Mouse (Mus musculus): ENCODE measurements at regions not wholly inside any gene's neighbourhood (a gene's known extent, or its start where the extent isn't known, plus 50 kb on each side); places are given as distances from the start of the nearest gene placed in this dataset.

- ATAC-seq (no peak), DNase-seq (ENCODE audit: low spot score) (no peak)
- H3K27ac ChIP-seq (ENCODE audit: low read length) = no peak overlapping the region
- H3K9ac ChIP-seq (replicated peaks; ENCODE audit: low read depth) = no peak overlapping the region
- no peaks in the 10 kb centered on the region for H3K9me3 ChIP-seq (ENCODE audit: low read length)
- H3K36me3 ChIP-seq (ENCODE audit: insufficient read depth, low read length) = no peaks in the 10 kb centered on the region
- 67% methylated on average over 8 of the region's 8 CpGs for WGBS
- H3K4me1 ChIP-seq (ENCODE audit: insufficient read depth, low read depth, low read length) = no peaks in the 10 kb centered on the region; the same call in 1 of the 2 replicates
- no peak overlapping the region for H3K4me2 ChIP-seq (replicated peaks; ENCODE audit: low read depth, low read length)
- no peak for TF ChIP-seq EP300 (IDR thresholded peaks at IDR 0.05)
- TF ChIP-seq CTCF (IDR thresholded peaks at IDR 0.05) = no peak
- no peak overlapping the region for H3K4me3 ChIP-seq (ENCODE audit: low read depth, low read length)
- H3K27me3 ChIP-seq (replicated peaks; ENCODE audit: insufficient read depth, low read length) = no peaks in the 10 kb centered on the region
These were observed 414.8 kb downstream of the Klf5 start for GRCm38 (mm10) chr14:99713069-99713830.

GRCm38 (mm10) chr14:99733474-99734199 lies 435.1 kb downstream of the Klf5 start:
- Histone ChIP-seq H3K27ac (ENCODE audit: low read length) (no peak overlapping the region), H3K9ac (replicated peaks; ENCODE audit: low read depth) (no peak overlapping the region), H3K27me3 (replicated peaks; ENCODE audit: insufficient read depth, low read length) (no peaks in the 10 kb centered on the region), H3K4me3 (ENCODE audit: low read depth, low read length) (no peak overlapping the region), H3K4me2 (replicated peaks; ENCODE audit: low read depth, low read length) (no peak overlapping the region), H3K4me1 (ENCODE audit: insufficient read depth, low read depth, low read length) (no peaks in the 10 kb centered on the region), H3K36me3 (ENCODE audit: insufficient read depth, low read length) (no peaks in the 10 kb centered on the region), H3K9me3 (ENCODE audit: low read length) (no peaks in the 10 kb centered on the region)
- DNase-seq (ENCODE audit: low spot score) (no peak), ATAC-seq (no peak)
- TF ChIP-seq CTCF (IDR thresholded peaks at IDR 0.05) (no peak), EP300 (IDR thresholded peaks at IDR 0.05) (no peak)
- 83% methylated on average over 7 of the region's 7 CpGs for WGBS

- TF ChIP-seq EP300 (IDR thresholded peaks at IDR 0.05) (no peak), CTCF (IDR thresholded peaks at IDR 0.05) (no peak)
- no peaks in the 10 kb centered on the region for H3K36me3 ChIP-seq (ENCODE audit: insufficient read depth, low read length)
- no peak overlapping the region for H3K27ac ChIP-seq (ENCODE audit: low read length)
- H3K9ac ChIP-seq (replicated peaks; ENCODE audit: low read depth) = no peak overlapping the region
- H3K4me2 ChIP-seq (replicated peaks; ENCODE audit: low read depth, low read length) = no peak overlapping the region
- WGBS = 81% methylated on average over 7 of the region's 7 CpGs
- H3K4me1 ChIP-seq (ENCODE audit: insufficient read depth, low read depth, low read length) = no peaks in the 10 kb centered on the region
- ATAC-seq = no peak
- no peaks in the 10 kb centered on the region for H3K9me3 ChIP-seq (ENCODE audit: low read length)
- H3K27me3 ChIP-seq (replicated peaks; ENCODE audit: insufficient read depth, low read length) = no peaks in the 10 kb centered on the region
- no peak for DNase-seq (ENCODE audit: low spot score)
- H3K4me3 ChIP-seq (ENCODE audit: low read depth, low read length) = no peak overlapping the region
These were observed 435.7 kb downstream of the Klf5 start for GRCm38 (mm10) chr14:99734200-99734567.

- Histone ChIP-seq H3K9ac (replicated peaks; ENCODE audit: low read depth) (no peak overlapping the region), H3K27me3 (replicated peaks; ENCODE audit: insufficient read depth, low read length) (no peaks in the 10 kb centered on the region), H3K4me3 (ENCODE audit: low read depth, low read length) (no peak overlapping the region), H3K9me3 (ENCODE audit: low read length) (no peaks in the 10 kb centered on the region), H3K4me1 (ENCODE audit: insufficient read depth, low read depth, low read length) (no peaks in the 10 kb centered on the region), H3K27ac (ENCODE audit: low read length) (no peak overlapping the region), H3K36me3 (ENCODE audit: insufficient read depth, low read length) (no peaks in the 10 kb centered on the region), H3K4me2 (replicated peaks; ENCODE audit: low read depth, low read length) (no peak overlapping the region)
- ATAC-seq (peak; percentile 83), DNase-seq (ENCODE audit: low spot score) (peak; percentile 53)
- TF ChIP-seq EP300 (IDR thresholded peaks at IDR 0.05) (peak; percentile 42; the same call in 1 of the 2 replicates), CTCF (IDR thresholded peaks at IDR 0.05) (no peak)
- 64% methylated on average over 17 of the region's 17 CpGs for WGBS
These were observed 445.3 kb downstream of the Klf5 start for GRCm38 (mm10) chr14:99743625-99744297.

- no peak overlapping the region for H3K27ac ChIP-seq (ENCODE audit: low read length)
- no peaks in the 10 kb centered on the region for H3K27me3 ChIP-seq (replicated peaks; ENCODE audit: insufficient read depth, low read length)
- ATAC-seq (no peak), DNase-seq (ENCODE audit: low spot score) (peak; percentile 51)
- no peak overlapping the region for H3K4me3 ChIP-seq (ENCODE audit: low read depth, low read length)
- H3K4me1 ChIP-seq (ENCODE audit: insufficient read depth, low read depth, low read length) = no peaks in the 10 kb centered on the region
- H3K36me3 ChIP-seq (ENCODE audit: insufficient read depth, low read length) = no peaks in the 10 kb centered on the region
- TF ChIP-seq EP300 (IDR thresholded peaks at IDR 0.05) (peak; percentile 14; the same call in 1 of the 2 replicates), CTCF (IDR thresholded peaks at IDR 0.05) (peak; percentile 53)
- H3K9ac ChIP-seq (replicated peaks; ENCODE audit: low read depth) = no peak overlapping the region
- no peaks in the 10 kb centered on the region for H3K9me3 ChIP-seq (ENCODE audit: low read length)
- H3K4me2 ChIP-seq (replicated peaks; ENCODE audit: low read depth, low read length) = no peak overlapping the region
- WGBS = 60% methylated on average over 7 of the region's 7 CpGs
These were observed 446.7 kb downstream of the Klf5 start for GRCm38 (mm10) chr14:99745209-99745608.

GRCm38 (mm10) chr14:99748166-99748565 lies 449.7 kb downstream of the Klf5 start:
- H3K27ac ChIP-seq (ENCODE audit: low read length) = no peak overlapping the region
- no peak overlapping the region for H3K4me2 ChIP-seq (replicated peaks; ENCODE audit: low read depth, low read length)
- whole genome bisulfite sequencing = 84% methylated on average over 17 of the region's 17 CpGs
- H3K27me3 ChIP-seq (replicated peaks; ENCODE audit: insufficient read depth, low read length) = no peaks in the 10 kb centered on the region
- H3K36me3 ChIP-seq (ENCODE audit: insufficient read depth, low read length) = no peaks in the 10 kb centered on the region
- no peak for TF ChIP-seq CTCF (IDR thresholded peaks at IDR 0.05)
- no peak for TF ChIP-seq EP300 (IDR thresholded peaks at IDR 0.05)
- no peaks in the 10 kb centered on the region for H3K4me1 ChIP-seq (ENCODE audit: insufficient read depth, low read depth, low read length)
- no peak overlapping the region for H3K9ac ChIP-seq (replicated peaks; ENCODE audit: low read depth)
- H3K4me3 ChIP-seq (ENCODE audit: low read depth, low read length) = no peak overlapping the region
- ATAC-seq (no peak), DNase-seq (ENCODE audit: low spot score) (no peak)
- no peaks in the 10 kb centered on the region for H3K9me3 ChIP-seq (ENCODE audit: low read length)

Data from lung, postnatal 0 days (tissue).